In the genomic region with DNA sequence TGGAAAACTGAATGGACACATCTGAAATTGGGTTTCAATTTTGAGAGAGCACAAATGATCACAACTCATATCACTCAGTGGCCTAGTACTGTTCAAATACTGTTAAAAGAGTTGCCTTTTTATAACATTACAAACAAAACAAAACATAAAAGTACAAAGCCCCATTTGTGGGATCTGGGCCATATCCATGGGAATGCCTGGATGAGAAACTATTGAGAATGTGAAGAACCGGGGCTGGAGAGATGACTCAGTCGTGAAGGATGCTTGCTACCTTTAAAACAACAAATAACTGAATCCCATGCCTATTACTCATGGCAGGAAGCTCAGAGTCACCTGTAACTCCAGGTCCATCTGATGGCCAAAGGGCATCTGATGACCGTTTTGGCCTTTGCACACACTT, we compare ENCODE assay signal across 14 mouse cellular contexts.
"Had no signal": no experiment of that assay in that cellular context is flagged by ENCODE, and none has a peak within 500 bp of the region (broad histone marks: within the 10 kb centered on the region; RNA-seq: fewer than 3 reads in every experiment).

No protein-coding gene starts in this region.

- H3K4me3 ChIP-seq: kidney, embryonic 15.5 days; lung, embryonic 15.5 days; megakaryocyte, embryonic 14.5 days had no signal

- H3K27me3 ChIP-seq: kidney, embryonic 15.5 days; lung, embryonic 15.5 days; megakaryocyte, embryonic 14.5 days had no signal

- H3K27ac ChIP-seq: kidney, embryonic 15.5 days; liver, embryonic 14.5 days; lung, embryonic 15.5 days had no signal

- H3K4me2 ChIP-seq: kidney, embryonic 15.5 days; lung, embryonic 15.5 days; midbrain, embryonic 11.5 days had no signal

- H3K36me3 ChIP-seq: kidney, embryonic 15.5 days; lung, embryonic 15.5 days had no signal

- DNase-seq: kidney, adult 8-10 months; kidney, postnatal 10 days; kidney, postnatal 36 days; lung, adult 18-20 months; lung, postnatal 10 days; lung, postnatal 36 days; midbrain, embryonic 14.5 days; right cerebral cortex, postnatal 4 days; thymus, postnatal 36 days had no signal

- H3K9me3 ChIP-seq: kidney, embryonic 15.5 days; lung, embryonic 15.5 days; megakaryocyte, embryonic 14.5 days had no signal

- H3K4me1 ChIP-seq: kidney, embryonic 15.5 days; lung, embryonic 15.5 days; megakaryocyte, embryonic 14.5 days had no signal

- H3K9ac ChIP-seq: kidney, embryonic 15.5 days; liver, embryonic 14.5 days; lung, embryonic 15.5 days had no signal
